Mouse (Mus musculus) olfactory bulb, adult 2 months (tissue): ENCODE measurements at regions not wholly inside any gene's neighbourhood (a gene's known extent, or its start where the extent isn't known, plus 50 kb on each side); places are given as distances from the start of the nearest gene placed in this dataset.

ENCODE experiments used
- H3K27ac ChIP-seq: fragments of 200-500 bp; 2 replicates; pipeline ENCODE4 v1.5.1; 2012; ENCODE audit warnings: low read depth, low read length; ENCODE audit not compliant: insufficient read depth
- H3K4me1 ChIP-seq: fragments of 200-500 bp; 2 replicates; pipeline ENCODE4 v1.6.1; 2012; ENCODE audit warnings: low read length; ENCODE audit not compliant: control insufficient read depth, insufficient read depth
- H3K4me3 ChIP-seq: fragments of 200-500 bp; 2 replicates; pipeline ENCODE4 v1.5.1; 2012; ENCODE audit warnings: mild to moderate bottlenecking, low read depth, low read length, moderate library complexity; ENCODE audit not compliant: insufficient read depth
- CTCF ChIP-seq: fragments of 200-500 bp; IDR thresholded peaks from 2 replicates; pipeline ENCODE4 v1.5.1; 2012; ENCODE audit warnings: low read depth, mild to moderate bottlenecking, low read length, moderate library complexity; ENCODE audit not compliant: insufficient read depth
- POLR2A ChIP-seq: fragments of 200-500 bp; IDR thresholded peaks from 2 replicates; pipeline ENCODE4 v1.6.1; 2012; ENCODE audit warnings: mild to moderate bottlenecking, low read depth, low read length, moderate library complexity; ENCODE audit not compliant: insufficient read depth
- WGBS: fragments of 180-500 bp; shearing (Covaris S2); methylation state at CpG from one replicate; pipeline ENCODE4 v1.1.7; 2018; 5-methylcytosine and 5-hydroxymethylcytosine counted together

- 59% methylated on average over 10 of the region's 10 CpGs for WGBS
- peaks cover 5% of the 10 kb centered on the region; the same call in 1 of the 2 replicates for H3K4me1 ChIP-seq
- TF ChIP-seq POLR2A: no peak
- no peak overlapping the region for H3K27ac ChIP-seq
- H3K4me3 ChIP-seq: no peak overlapping the region
These were observed 2252.8 kb upstream of the Gm7489 start for GRCm38 (mm10) chr15:51631881-51632280.

DNA sequence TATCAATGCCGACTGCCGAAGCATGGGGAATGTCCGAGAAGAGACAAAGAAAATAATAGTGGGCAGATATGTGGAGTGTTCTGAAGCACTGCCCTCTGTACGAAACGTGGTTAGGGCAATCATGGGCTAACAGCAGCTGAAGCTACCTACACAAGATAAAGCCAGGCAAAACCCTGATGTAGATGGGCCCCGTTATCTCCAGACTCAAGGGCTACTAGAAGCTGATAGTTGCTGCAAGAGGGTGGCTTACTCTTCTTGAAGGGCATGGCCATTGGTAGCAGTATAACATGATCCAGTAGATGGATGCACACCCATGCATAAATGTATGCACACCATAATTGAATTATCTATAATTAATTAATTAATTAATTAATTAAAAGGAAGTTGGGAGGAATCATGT is 2251.6 kb upstream of the Gm7489 start:
- WGBS: 90% methylated on average over 6 of the region's 6 CpGs
- Histone ChIP-seq H3K4me3 (no peak overlapping the region), H3K4me1 (peaks cover 5% of the 10 kb centered on the region; the same call in 1 of the 2 replicates), H3K27ac (no peak overlapping the region)
- TF ChIP-seq CTCF: no peak

- Histone ChIP-seq H3K27ac (no peak overlapping the region), H3K4me1 (peaks cover 5% of the 10 kb centered on the region; the same call in 1 of the 2 replicates), H3K4me3 (no peak overlapping the region)
- 44% methylated on average over 7 of the region's 7 CpGs for WGBS
- TF ChIP-seq POLR2A (no peak), CTCF (no peak)
These were observed 2250.0 kb upstream of the Gm7489 start for GRCm38 (mm10) chr15:51634726-51635125.

DNA sequence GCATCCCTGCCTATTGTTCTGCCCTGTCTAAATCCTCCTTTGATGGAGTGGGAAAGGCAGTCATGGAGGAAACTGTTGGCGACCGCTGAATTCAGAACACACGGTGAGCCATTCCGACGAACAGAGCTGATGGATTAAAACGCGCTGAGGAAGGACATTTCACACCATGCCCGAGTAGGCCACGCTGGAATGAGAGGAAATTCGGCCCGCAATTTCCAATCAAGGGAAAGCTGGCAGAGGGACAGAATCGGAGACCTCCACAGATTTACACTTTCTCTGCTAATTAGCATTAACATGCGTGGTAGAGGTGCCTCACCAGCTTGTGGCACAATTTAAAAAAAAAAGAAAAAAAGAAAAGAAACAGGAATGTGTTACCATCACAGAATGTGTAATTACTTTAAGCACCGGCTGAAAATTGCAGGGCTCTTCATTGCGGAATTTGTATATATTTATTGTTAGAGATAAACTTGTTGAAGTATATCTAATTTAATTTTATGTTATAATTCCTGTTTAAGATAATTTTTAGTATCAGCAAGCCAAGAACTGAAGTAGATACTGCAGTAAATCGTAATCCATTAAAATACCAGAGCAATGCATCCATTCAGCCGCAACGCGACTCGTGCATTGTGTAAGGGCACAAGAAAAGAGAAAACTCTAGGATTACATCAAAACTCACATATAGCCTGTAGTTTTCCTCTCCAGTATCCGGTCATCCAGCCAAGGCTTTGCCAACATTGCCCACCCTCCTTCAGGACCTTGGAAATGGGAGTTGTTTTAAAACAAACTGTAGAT is 2249.4 kb upstream of the Gm7489 start:
- H3K4me3 ChIP-seq: no peak overlapping the region
- WGBS: 36% methylated on average over 21 of the region's 21 CpGs

DNA sequence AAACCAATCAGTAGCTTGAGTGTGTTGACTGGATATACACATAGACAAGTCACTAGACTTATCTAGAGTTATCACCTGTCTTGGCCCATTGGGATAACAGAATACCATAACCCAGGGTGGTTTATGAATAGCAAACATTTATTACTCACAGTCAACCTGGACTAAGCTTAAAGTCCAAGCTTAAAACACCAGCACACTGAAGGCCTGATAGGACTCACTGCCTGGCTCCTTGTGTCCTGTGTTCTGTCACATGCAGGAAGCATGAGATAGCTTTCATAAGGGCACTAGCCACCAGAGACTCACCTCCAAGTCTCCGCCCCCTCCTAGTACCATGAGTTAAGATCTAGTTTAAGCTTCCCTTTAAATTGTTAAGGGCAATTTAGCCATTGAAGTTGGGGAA is 2247.1 kb upstream of the Gm7489 start:
- H3K4me1 ChIP-seq: peaks cover 5% of the 10 kb centered on the region; the same call in 1 of the 2 replicates
- TF ChIP-seq POLR2A: no peak
- H3K4me3 ChIP-seq: no peak overlapping the region
- WGBS: 95% methylated on average over 1 of the region's 1 CpGs
- no peak overlapping the region for H3K27ac ChIP-seq

More for the DNA sequence above, 2249.4 kb upstream of the Gm7489 start:
- no peak for TF ChIP-seq POLR2A
- no peak for TF ChIP-seq CTCF
- Histone ChIP-seq H3K4me1 (peaks cover 5% of the 10 kb centered on the region; the same call in 1 of the 2 replicates), H3K27ac (no peak overlapping the region)

DNA sequence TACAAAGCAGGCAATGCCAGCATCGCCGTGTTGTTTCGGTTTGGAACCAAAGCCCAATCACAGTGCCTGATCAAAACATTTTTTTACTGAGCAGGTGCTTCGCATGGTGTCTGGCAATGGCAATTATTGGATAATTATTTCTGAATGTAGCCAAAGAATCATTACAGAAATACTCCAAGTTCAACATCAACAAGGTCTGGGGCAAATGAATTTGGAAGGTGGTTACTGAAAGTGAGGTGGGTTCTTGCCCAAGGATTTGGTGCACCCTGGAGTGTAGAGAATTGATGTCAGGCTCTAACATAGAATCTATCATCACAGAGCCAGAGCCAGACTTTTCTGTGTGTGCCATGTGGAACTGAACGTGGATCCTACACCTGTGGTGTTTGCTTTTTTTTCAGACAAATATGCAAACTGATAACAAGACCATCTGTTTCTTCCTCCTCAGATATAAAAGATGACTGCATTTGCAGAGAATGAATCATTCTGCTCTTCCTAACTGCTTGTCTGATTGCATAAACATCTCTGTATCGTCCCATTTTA is 2240.9 kb upstream of the Gm7489 start:
- no peak overlapping the region for H3K27ac ChIP-seq
- no peak for TF ChIP-seq CTCF
- no peak for TF ChIP-seq POLR2A
- H3K4me3 ChIP-seq: no peak overlapping the region
- no peaks in the 10 kb centered on the region for H3K4me1 ChIP-seq
- 59% methylated on average over 6 of the region's 6 CpGs for WGBS

DNA sequence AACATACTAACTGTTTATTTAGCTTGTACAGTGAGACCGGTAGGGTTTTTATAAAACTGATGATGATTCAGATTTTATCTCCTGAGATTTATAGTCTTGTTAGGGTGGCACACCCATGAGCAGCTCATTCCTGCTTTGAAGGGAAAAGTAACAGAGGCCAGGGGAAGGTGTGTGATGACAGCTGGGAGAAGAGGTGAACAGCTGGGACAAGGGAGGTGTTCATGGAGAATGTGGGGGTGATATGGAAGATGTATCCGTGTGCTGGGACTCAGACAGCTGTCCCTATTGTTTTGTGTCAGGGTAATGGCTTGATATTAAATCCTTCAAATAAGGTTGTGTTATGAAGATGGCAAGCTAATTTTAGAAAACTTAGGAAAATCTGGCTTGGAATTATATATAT is 2238.4 kb upstream of the Gm7489 start:
- H3K4me3 ChIP-seq: no peak overlapping the region
- 80% methylated on average over 2 of the region's 2 CpGs for WGBS
- H3K27ac ChIP-seq: no peak overlapping the region
- no peaks in the 10 kb centered on the region for H3K4me1 ChIP-seq
- TF ChIP-seq CTCF: no peak
- no peak for TF ChIP-seq POLR2A

GRCm38 (mm10) chr15:51652497-51652896 is 2232.2 kb upstream of the Gm7489 start:
- Histone ChIP-seq H3K27ac (no peak overlapping the region), H3K4me1 (no peaks in the 10 kb centered on the region), H3K4me3 (no peak overlapping the region)
- 63% methylated on average over 4 of the region's 4 CpGs for WGBS
- TF ChIP-seq CTCF: no peak
- TF ChIP-seq POLR2A: no peak

GRCm38 (mm10) chr15:51657621-51658020 is 2227.1 kb upstream of the Gm7489 start:
- H3K4me3 ChIP-seq: no peak overlapping the region
- WGBS: 89% methylated on average over 1 of the region's 1 CpGs
- TF ChIP-seq POLR2A: no peak
- TF ChIP-seq CTCF: no peak
- no peak overlapping the region for H3K27ac ChIP-seq
- H3K4me1 ChIP-seq: no peaks in the 10 kb centered on the region

DNA sequence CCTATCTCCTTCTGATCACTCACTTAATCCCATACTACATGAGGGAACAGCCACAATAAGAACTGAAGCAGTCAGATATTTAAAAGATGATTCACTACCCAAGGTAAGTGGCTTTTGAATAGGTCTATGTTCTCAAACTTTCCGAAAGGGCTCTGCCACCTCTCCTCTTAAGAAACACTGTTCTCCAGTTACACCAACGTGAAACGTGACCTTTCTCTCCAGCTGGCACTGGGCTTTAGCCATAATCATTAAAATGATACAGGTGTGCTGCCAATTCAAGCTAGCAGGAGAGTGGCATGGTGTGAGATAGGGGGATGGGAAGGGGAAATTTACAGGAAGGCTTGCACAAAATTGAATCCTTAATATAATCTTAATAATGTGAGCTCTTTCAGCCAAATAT is 2216.4 kb upstream of the Gm7489 start:
- TF ChIP-seq CTCF: no peak
- no peak for TF ChIP-seq POLR2A
- Histone ChIP-seq H3K4me3 (no peak overlapping the region), H3K27ac (no peak overlapping the region), H3K4me1 (no peaks in the 10 kb centered on the region)
- WGBS: 77% methylated on average over 3 of the region's 3 CpGs
